In the genomic region with DNA sequence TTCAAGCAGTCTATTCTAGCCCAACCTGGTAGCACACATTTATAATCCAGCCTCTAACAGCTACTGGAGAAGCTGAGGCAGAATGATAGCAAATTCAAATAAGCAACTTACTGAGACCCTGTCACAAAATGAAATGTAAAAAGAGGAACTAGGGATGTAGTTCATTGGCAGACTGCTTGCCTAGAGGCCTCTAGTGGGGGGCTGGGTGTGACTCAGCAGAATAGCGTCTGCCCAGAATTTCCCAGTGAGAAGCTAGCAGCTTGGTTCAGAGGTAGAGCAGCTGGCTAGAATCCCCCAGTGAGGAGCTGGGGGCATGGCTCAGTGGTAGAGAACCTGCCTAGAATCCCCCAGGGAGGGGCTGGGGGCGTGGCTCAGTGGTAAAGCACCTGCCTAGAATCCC, we compare ENCODE assay signal across 17 mouse cellular contexts.
DNase-seq lines count a peak whose midpoint lies in the region; ATAC-seq and TF ChIP-seq lines count a peak whose summit lies in the region.
"Had no signal": no experiment of that assay in that cellular context is flagged by ENCODE, and none has a peak within 500 bp of the region (broad histone marks: within the 10 kb centered on the region; RNA-seq: fewer than 3 reads in every experiment).

No protein-coding gene starts in this region.

- no peak overlapping the region for H3K27ac ChIP-seq in lung, embryonic 14.5 days (ENCODE audit: low read depth)
- H3K27ac ChIP-seq in MEL (ENCODE audit: control insufficient read depth, low read depth, low read length), result peak overlapping the region; percentile 59; the same call in 1 of the 2 replicates
- no peak overlapping the region for H3K27ac ChIP-seq in liver, embryonic 12.5 days
- H3K27ac ChIP-seq: forebrain, embryonic 10.5 days; heart, embryonic 15.5 days; limb, embryonic 15.5 days; midbrain, embryonic 13.5 days; neural tube, embryonic 12.5 days had no signal

- no peak for TF ChIP-seq POLR2A in lung, adult 2 months (IDR thresholded peaks at IDR 0.05; ENCODE audit: borderline replicate concordance, extremely low read depth, low read depth, low read length)
- TF ChIP-seq POLR2A in MEL (IDR thresholded peaks at IDR 0.05; ENCODE audit: control insufficient read depth in 1 of 2, insufficient read depth in 1 of 2, low read depth in 1 of 2, low read length in 2 of 2, poor library complexity in 1 of 2), result no peak
- TF ChIP-seq POLR2A in brain, embryonic 14.5 days (IDR thresholded peaks at IDR 0.05; ENCODE audit: borderline replicate concordance, extremely low read depth, insufficient read depth, insufficient read length, poor library complexity, severe bottlenecking), result no peak

- no peaks in the 10 kb centered on the region for H3K4me1 ChIP-seq in lung, embryonic 14.5 days (ENCODE audit: insufficient read depth)
- H3K4me1 ChIP-seq in lung, adult 2 months (ENCODE audit: control insufficient read depth, insufficient read depth, low read length), result no peaks in the 10 kb centered on the region
- H3K4me1 ChIP-seq in MEL (ENCODE audit: control insufficient read depth in 1 of 2, insufficient read depth in 2 of 2, low read length in 2 of 2), result no peaks in the 10 kb centered on the region
- H3K4me1 ChIP-seq in liver, embryonic 12.5 days, result no peaks in the 10 kb centered on the region
- H3K4me1 ChIP-seq: forebrain, embryonic 10.5 days; heart, embryonic 15.5 days; limb, embryonic 15.5 days; midbrain, embryonic 13.5 days; neural tube, embryonic 12.5 days had no signal

- no peak overlapping the region for H3K4me3 ChIP-seq in lung, embryonic 14.5 days (ENCODE audit: low read depth, low read length)
- H3K4me3 ChIP-seq in lung, adult 2 months (replicated peaks; ENCODE audit: extremely low read depth, low read depth, low read length), result no peak overlapping the region
- no peak overlapping the region for H3K4me3 ChIP-seq in MEL (ENCODE audit: control insufficient read depth in 1 of 2, insufficient read depth in 1 of 2, low read depth in 2 of 2, low read length in 2 of 2)
- no peak overlapping the region for H3K4me3 ChIP-seq in liver, embryonic 12.5 days
- H3K4me3 ChIP-seq: forebrain, embryonic 10.5 days; heart, embryonic 15.5 days; limb, embryonic 15.5 days; midbrain, embryonic 13.5 days; neural tube, embryonic 12.5 days had no signal

- TF ChIP-seq EP300 in MEL (IDR thresholded peaks at IDR 0.05; ENCODE audit: low read depth in 1 of 2, low read length in 2 of 2), result peak; percentile 57 to 61; a peak in 3 of 4 replicates

- no peaks in the 10 kb centered on the region for H3K79me2 ChIP-seq in MEL (ENCODE audit: control insufficient read depth, insufficient read depth, low read length, poor library complexity)

- no peak overlapping the region for H3K9ac ChIP-seq in lung, embryonic 14.5 days
- no peak overlapping the region for H3K9ac ChIP-seq in MEL (ENCODE audit: control insufficient read depth, low read depth, low read length, poor library complexity, severe bottlenecking)
- H3K9ac ChIP-seq in liver, embryonic 12.5 days, result no peak overlapping the region
- H3K9ac ChIP-seq: heart, embryonic 15.5 days; limb, embryonic 15.5 days; midbrain, embryonic 13.5 days; neural tube, embryonic 12.5 days had no signal

- DNase-seq in lung, embryonic 14.5 days, result peak; percentile 2
- no peak for DNase-seq in lung, adult 2 months
- peak; percentile 88 for DNase-seq in MEL (ENCODE audit: low read depth, low spot score)
- DNase-seq in brain, embryonic 14.5 days (ENCODE audit: low read depth), result peak; percentile 47
- DNase-seq in heart, postnatal 25 days (ENCODE audit: low spot score), result no peak
- no peak for DNase-seq in urinary bladder, postnatal 14 days (ENCODE audit: low spot score)
- DNase-seq: cerebellum, adult 9-11 months; gastrocnemius, postnatal 14 days; lung, postnatal 14 days; thymus, postnatal 14 days had no signal

- ATAC-seq in lung, embryonic 14.5 days (ENCODE audit: insufficient read depth), result no peak
- peak; percentile 60 for ATAC-seq in liver, embryonic 12.5 days
- ATAC-seq: hindbrain, embryonic 16.5 days; midbrain, embryonic 13.5 days had no signal

- no peak for TF ChIP-seq RAD21 in MEL (IDR thresholded peaks at IDR 0.05; ENCODE audit: low read depth, low read length)

- no peak for TF ChIP-seq CTCF in lung, embryonic 14.5 days (IDR thresholded peaks at IDR 0.05; ENCODE audit: low read depth)
- no peak for TF ChIP-seq CTCF in lung, adult 2 months (IDR thresholded peaks at IDR 0.05; ENCODE audit: insufficient read depth, low read length)
- no peak for TF ChIP-seq CTCF in MEL (IDR thresholded peaks at IDR 0.05 in 2 of 3, conservative IDR thresholded peaks at IDR 0.05 in 1 of 3; ENCODE audit: control insufficient read depth in 1 of 3, insufficient read depth in 1 of 3, low read depth in 2 of 3, low read length in 3 of 3, poor library complexity in 1 of 3, severe bottlenecking in 1 of 3)
- no peak for TF ChIP-seq CTCF in brain, embryonic 14.5 days (IDR thresholded peaks at IDR 0.05; ENCODE audit: borderline replicate concordance, extremely low read depth, insufficient read depth, insufficient read length)

- no peaks in the 10 kb centered on the region for H3K36me3 ChIP-seq in lung, embryonic 14.5 days (ENCODE audit: insufficient read depth)
- peaks cover 0 to 3% of the 10 kb centered on the region in 2 experiments; a peak in 2 of 4 replicates for H3K36me3 ChIP-seq in MEL (ENCODE audit: control insufficient read depth in 1 of 2, insufficient read depth in 2 of 2, low read length in 2 of 2)
- no peaks in the 10 kb centered on the region for H3K36me3 ChIP-seq in liver, embryonic 12.5 days
- H3K36me3 ChIP-seq: forebrain, embryonic 10.5 days; heart, embryonic 15.5 days; limb, embryonic 15.5 days; midbrain, embryonic 13.5 days; neural tube, embryonic 12.5 days had no signal

- intact Hi-C loops in heart, postnatal 25 days (cut with DNase I), result no loop called here

- no peaks in the 10 kb centered on the region for H3K27me3 ChIP-seq in lung, embryonic 14.5 days (ENCODE audit: insufficient read depth, low read length)
- H3K27me3 ChIP-seq in MEL (ENCODE audit: control insufficient read depth in 1 of 2, insufficient read depth in 2 of 2, low read length in 2 of 2), result no peaks in the 10 kb centered on the region
- no peaks in the 10 kb centered on the region for H3K27me3 ChIP-seq in liver, embryonic 12.5 days (replicated peaks)
- H3K27me3 ChIP-seq: heart, embryonic 15.5 days; limb, embryonic 15.5 days; midbrain, embryonic 13.5 days; neural tube, embryonic 12.5 days had no signal

- H3K4me2 ChIP-seq in lung, embryonic 14.5 days, result no peak overlapping the region
- no peak overlapping the region for H3K4me2 ChIP-seq in liver, embryonic 12.5 days
- H3K4me2 ChIP-seq: heart, embryonic 15.5 days; limb, embryonic 15.5 days; midbrain, embryonic 13.5 days; neural tube, embryonic 12.5 days had no signal

- no peaks in the 10 kb centered on the region for H3K9me3 ChIP-seq in lung, embryonic 14.5 days (ENCODE audit: low read depth, low read length)
- no peaks in the 10 kb centered on the region for H3K9me3 ChIP-seq in MEL (replicated peaks; ENCODE audit: insufficient read depth, low read length)
- no peaks in the 10 kb centered on the region for H3K9me3 ChIP-seq in liver, embryonic 12.5 days (replicated peaks)
- H3K9me3 ChIP-seq: forebrain, embryonic 10.5 days; heart, embryonic 15.5 days; limb, embryonic 15.5 days; midbrain, embryonic 13.5 days; neural tube, embryonic 12.5 days had no signal

- 67% methylated on average over 2 of the region's 2 CpGs for WGBS in lung, embryonic 14.5 days
- 67% methylated on average over 2 of the region's 2 CpGs for WGBS in lung, adult 2 months
- 28% methylated on average over 2 of the region's 2 CpGs for WGBS in liver, embryonic 12.5 days (ENCODE audit: insufficient replicate concordance)

TF ChIP-seq in MEL, 35 proteins besides CTCF, POLR2A, EP300 and RAD21:
- TF ChIP-seq UBTF (IDR thresholded peaks at IDR 0.05; ENCODE audit: borderline replicate concordance, insufficient read depth, low read depth, low read length) (no peak), POLR2AphosphoS2 (IDR thresholded peaks at IDR 0.05; ENCODE audit: low read length) (no peak), MAFK (IDR thresholded peaks at IDR 0.05; ENCODE audit: borderline replicate concordance, low read depth, low read length) (peak; percentile 44; the same call in 1 of the 2 replicates), ETS1 (IDR thresholded peaks at IDR 0.05; ENCODE audit: low read depth, low read length) (0 out of 2 replicates have a peak, but pooled peaks have one; percentile 32), TCF12 (IDR thresholded peaks at IDR 0.05; ENCODE audit: low read depth, low read length) (0 out of 2 replicates have a peak, but pooled peaks have one; percentile 15), GABPA (IDR thresholded peaks at IDR 0.05; ENCODE audit: low read depth, low read length) (peak; percentile 87)

Comparison
In these comparisons a context has a peak if more than half of its experiments do, and no peak if none do; other contexts are left out.
1. DNase-seq: peak in lung, embryonic 14.5 days (single experiment), MEL (single experiment) and brain, embryonic 14.5 days (single experiment); none in lung, adult 2 months (single experiment), heart, postnatal 25 days (single experiment) and urinary bladder, postnatal 14 days (single experiment).